Mouse (Mus musculus): ENCODE measurements around the gene Akr1cl. TPM values are rescaled to one million over a fixed set of nuclear protein-coding genes. Genes with fewer than 3 reads are reported as not detected.
A peak's percentile ranks its signal among the peaks of the same experiment; 100 is the strongest.
"Not testable (repeated sequence)": the region's sequence is repeated elsewhere in the genome, so short reads cannot be mapped to it uniquely, and the experiment has no call there.

The Akr1cl gene
- polyA plus RNA-seq (2015; fragmentation: Nextera tagmentation; extraction: Ambion mirVana), result 1.5 and 5.6 TPM in 2 replicates

GRCm38 (mm10) chr1:65032641-65033040, at the start of gene Akr1cl:
TSS of gene Akr1cl (minus strand) at chr1:65032759.
- no peaks in the 10 kb centered on the region for H3K27me3 ChIP-seq
- H3K4me3 ChIP-seq (replicated peaks), result no peak within 1 kb of the TSS
- no peaks in the 10 kb centered on the region for H3K36me3 ChIP-seq
- ATAC-seq (replicated peaks; ENCODE audit: low FRiP score), result no peak
- H3K27ac ChIP-seq, result no peak within 1 kb of the TSS
- H3K9me3 ChIP-seq (replicated peaks), result no peaks in the 10 kb centered on the region
- no peak within 1 kb of the TSS for H3K9ac ChIP-seq
- H3K4me2 ChIP-seq, result no peak within 1 kb of the TSS
- no peaks in the 10 kb centered on the region for H3K4me1 ChIP-seq

- ATAC-seq (replicated peaks; ENCODE audit: low FRiP score), result no peak
- 31% methylated on average over 7 of the region's 7 CpGs for WGBS
- Histone ChIP-seq H3K4me2 (no peak within 1 kb of the TSS), H3K4me1 (no peaks in the 10 kb centered on the region), H3K27me3 (no peaks in the 10 kb centered on the region), H3K4me3 (replicated peaks) (no peak within 1 kb of the TSS), H3K9me3 (replicated peaks) (no peaks in the 10 kb centered on the region), H3K36me3 (no peaks in the 10 kb centered on the region), H3K9ac (no peak within 1 kb of the TSS), H3K27ac (no peak within 1 kb of the TSS)
Observed at GRCm38 (mm10) chr1:65082188-65082587, 49.6 kb upstream of the Akr1cl start, which contains the start of gene Crygb. TSS of gene Crygb (minus strand) at chr1:65082288.

GRCm38 (mm10) chr1:65075607-65076006, 43.0 kb upstream of the Akr1cl start:
- no peaks in the 10 kb centered on the region for H3K27me3 ChIP-seq
- H3K27ac ChIP-seq, result no peak overlapping the region
- no peaks in the 10 kb centered on the region for H3K4me1 ChIP-seq
- H3K4me2 ChIP-seq, result no peak overlapping the region
- no peak overlapping the region for H3K9ac ChIP-seq
- no peak for ATAC-seq (replicated peaks; ENCODE audit: low FRiP score)
- 20% methylated on average over 5 of the region's 5 CpGs for WGBS
- H3K9me3 ChIP-seq (replicated peaks), result no peaks in the 10 kb centered on the region
- H3K4me3 ChIP-seq (replicated peaks), result no peak overlapping the region
- no peaks in the 10 kb centered on the region for H3K36me3 ChIP-seq

- Histone ChIP-seq H3K4me3 (replicated peaks) (no peak within 1 kb of the TSS), H3K27me3 (no peaks in the 10 kb centered on the region), H3K27ac (no peak within 1 kb of the TSS), H3K4me1 (no peaks in the 10 kb centered on the region), H3K9ac (no peak within 1 kb of the TSS), H3K4me2 (no peak within 1 kb of the TSS), H3K36me3 (no peaks in the 10 kb centered on the region), H3K9me3 (replicated peaks) (no peaks in the 10 kb centered on the region)
- no peak for ATAC-seq (replicated peaks; ENCODE audit: low FRiP score)
- 82% methylated on average over 6 of the region's 6 CpGs for WGBS
Observed at GRCm38 (mm10) chr1:65073589-65073988, 41.0 kb upstream of the Akr1cl start, which contains the start of gene Crygc. TSS of gene Crygc (minus strand) at chr1:65073689.

GRCm38 (mm10) chr1:65067842-65068241, 35.3 kb upstream of the Akr1cl start:
- H3K4me1 ChIP-seq, result no peaks in the 10 kb centered on the region
- no peak overlapping the region for H3K9ac ChIP-seq
- H3K27ac ChIP-seq, result no peak overlapping the region
- H3K36me3 ChIP-seq, result no peaks in the 10 kb centered on the region
- no peaks in the 10 kb centered on the region for H3K27me3 ChIP-seq
- no peak overlapping the region for H3K4me2 ChIP-seq
- no peaks in the 10 kb centered on the region for H3K9me3 ChIP-seq (replicated peaks)
- no peak for ATAC-seq (replicated peaks; ENCODE audit: low FRiP score)
- H3K4me3 ChIP-seq (replicated peaks), result no peak overlapping the region

GRCm38 (mm10) chr1:65064201-65064600, 31.6 kb upstream of the Akr1cl start:
- H3K27ac ChIP-seq, result no peak overlapping the region
- H3K9ac ChIP-seq, result no peak overlapping the region
- 52% methylated on average over 15 of the region's 15 CpGs for WGBS
- no peak overlapping the region for H3K4me3 ChIP-seq (replicated peaks)
- no peak overlapping the region for H3K4me2 ChIP-seq
- no peaks in the 10 kb centered on the region for H3K27me3 ChIP-seq
- no peaks in the 10 kb centered on the region for H3K4me1 ChIP-seq
- no peak for ATAC-seq (replicated peaks; ENCODE audit: low FRiP score)
- no peaks in the 10 kb centered on the region for H3K9me3 ChIP-seq (replicated peaks)
- H3K36me3 ChIP-seq, result no peaks in the 10 kb centered on the region

- WGBS, result 84% methylated on average over 8 of the region's 8 CpGs
- Histone ChIP-seq H3K36me3 (no peaks in the 10 kb centered on the region), H3K9me3 (replicated peaks) (no peaks in the 10 kb centered on the region), H3K4me2 (no peak within 1 kb of the TSS), H3K4me3 (replicated peaks) (no peak within 1 kb of the TSS), H3K27ac (no peak within 1 kb of the TSS), H3K27me3 (no peaks in the 10 kb centered on the region), H3K9ac (no peak within 1 kb of the TSS), H3K4me1 (no peaks in the 10 kb centered on the region)
- ATAC-seq (replicated peaks; ENCODE audit: low FRiP score), result no peak
Observed at GRCm38 (mm10) chr1:65063352-65063751, 30.8 kb upstream of the Akr1cl start, which contains the start of gene Crygd. TSS of gene Crygd (minus strand) at chr1:65063452.

- Histone ChIP-seq H3K9ac (no peak overlapping the region), H3K27me3 (no peaks in the 10 kb centered on the region), H3K4me1 (peaks cover 12% of the 10 kb centered on the region; the same call in 1 of the 2 replicates), H3K27ac (no peak overlapping the region), H3K4me2 (no peak overlapping the region), H3K36me3 (no peaks in the 10 kb centered on the region), H3K4me3 (replicated peaks) (no peak overlapping the region), H3K9me3 (replicated peaks) (no peaks in the 10 kb centered on the region)
- WGBS, result 23% methylated on average over 2 of the region's 2 CpGs
- no peak for ATAC-seq (replicated peaks; ENCODE audit: low FRiP score)
Observed at GRCm38 (mm10) chr1:65052140-65052539, 19.6 kb upstream of the Akr1cl start.

GRCm38 (mm10) chr1:65051696-65052095, 19.1 kb upstream of the Akr1cl start:
- no peak for ATAC-seq (replicated peaks; ENCODE audit: low FRiP score)
- no peaks in the 10 kb centered on the region for H3K9me3 ChIP-seq (replicated peaks)
- no peak overlapping the region for H3K4me2 ChIP-seq
- H3K27ac ChIP-seq, result no peak overlapping the region
- H3K9ac ChIP-seq, result no peak overlapping the region
- no peaks in the 10 kb centered on the region for H3K36me3 ChIP-seq
- peaks cover 12% of the 10 kb centered on the region; the same call in 1 of the 2 replicates for H3K4me1 ChIP-seq
- H3K27me3 ChIP-seq, result no peaks in the 10 kb centered on the region
- H3K4me3 ChIP-seq (replicated peaks), result no peak overlapping the region
- WGBS, result 60% methylated on average over 7 of the region's 7 CpGs

GRCm38 (mm10) chr1:65050952-65051351, 18.4 kb upstream of the Akr1cl start, which contains the start of gene Cryge:
TSS of gene Cryge (minus strand) at chr1:65051149.
- not testable (repeated sequence) for H3K27ac ChIP-seq; H3K9me3 ChIP-seq (replicated peaks); H3K4me3 ChIP-seq (replicated peaks); H3K27me3 ChIP-seq; H3K4me2 ChIP-seq; H3K9ac ChIP-seq; H3K36me3 ChIP-seq; ATAC-seq (replicated peaks; ENCODE audit: low FRiP score)
- 62% methylated on average over 12 of the region's 12 CpGs for WGBS
- H3K4me1 ChIP-seq, result peaks cover 12% of the 10 kb centered on the region; the same call in 1 of the 2 replicates

GRCm38 (mm10) chr1:65048781-65049180, 16.2 kb upstream of the Akr1cl start:
- Histone ChIP-seq H3K27me3 (no peaks in the 10 kb centered on the region), H3K4me2 (0 out of 2 replicates have a peak overlapping the region, but pooled peaks have one; percentile 1), H3K4me3 (replicated peaks) (no peak overlapping the region), H3K36me3 (no peaks in the 10 kb centered on the region), H3K27ac (no peak overlapping the region), H3K4me1 (peaks cover 12% of the 10 kb centered on the region; the same call in 1 of the 2 replicates), H3K9ac (no peak overlapping the region), H3K9me3 (replicated peaks) (no peaks in the 10 kb centered on the region)
- peak; percentile 74; the same call in 1 of the 2 replicates for ATAC-seq (replicated peaks; ENCODE audit: low FRiP score)
- WGBS, result 39% methylated on average over 12 of the region's 12 CpGs

GRCm38 (mm10) chr1:65046401-65047109, 14.0 kb upstream of the Akr1cl start:
- ATAC-seq (replicated peaks; ENCODE audit: low FRiP score), result no peak
- 38% methylated on average over 8 of the region's 8 CpGs for WGBS

More at GRCm38 (mm10) chr1:65046401-65047109, 14.0 kb upstream of the Akr1cl start:
- Histone ChIP-seq H3K27ac (no peak overlapping the region), H3K9ac (no peak overlapping the region), H3K36me3 (no peaks in the 10 kb centered on the region), H3K9me3 (replicated peaks) (no peaks in the 10 kb centered on the region), H3K4me1 (peaks cover 8% of the 10 kb centered on the region; the same call in 1 of the 2 replicates), H3K4me2 (no peak overlapping the region), H3K27me3 (no peaks in the 10 kb centered on the region), H3K4me3 (replicated peaks) (no peak overlapping the region)
